Mouse (Mus musculus): ENCODE measurements at regions not wholly inside any gene's neighbourhood (a gene's known extent, or its start where the extent isn't known, plus 50 kb on each side); places are given as distances from the start of the nearest gene placed in this dataset.

DNA sequence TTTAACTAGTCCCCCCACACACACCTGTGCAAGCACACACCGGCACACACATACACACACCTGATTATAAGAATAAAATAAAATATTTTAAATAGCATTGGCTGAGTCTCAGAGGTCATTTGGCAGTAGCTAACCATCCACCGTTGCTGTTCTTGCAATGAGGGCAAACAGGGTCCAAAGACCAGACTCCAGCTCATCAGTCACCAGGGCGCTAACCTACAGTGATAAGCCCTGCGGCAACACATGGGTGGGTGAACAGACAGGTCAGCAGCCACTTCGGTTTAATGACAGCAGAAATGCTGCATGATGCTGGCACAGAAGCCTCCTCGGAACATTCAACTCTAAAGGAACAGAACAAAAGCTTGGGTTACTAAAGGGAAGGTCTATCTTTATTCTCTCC is 54.9 kb downstream of the Tas2r134 start:
- no peak overlapping the region for H3K27ac ChIP-seq (replicated peaks)
- H3K4me1 ChIP-seq, result peaks cover 6% of the 10 kb centered on the region
- 88% methylated on average over 6 of the region's 6 CpGs for WGBS
- H3K36me3 ChIP-seq, result no peaks in the 10 kb centered on the region
- no peak overlapping the region for H3K4me2 ChIP-seq (replicated peaks)
- no peak overlapping the region for H3K9ac ChIP-seq (replicated peaks)
- H3K9me3 ChIP-seq, result no peaks in the 10 kb centered on the region
- no peaks in the 10 kb centered on the region for H3K27me3 ChIP-seq
- no peak overlapping the region for H3K4me3 ChIP-seq
- no peak for ATAC-seq (ENCODE audit: low FRiP score, low read depth)

DNA sequence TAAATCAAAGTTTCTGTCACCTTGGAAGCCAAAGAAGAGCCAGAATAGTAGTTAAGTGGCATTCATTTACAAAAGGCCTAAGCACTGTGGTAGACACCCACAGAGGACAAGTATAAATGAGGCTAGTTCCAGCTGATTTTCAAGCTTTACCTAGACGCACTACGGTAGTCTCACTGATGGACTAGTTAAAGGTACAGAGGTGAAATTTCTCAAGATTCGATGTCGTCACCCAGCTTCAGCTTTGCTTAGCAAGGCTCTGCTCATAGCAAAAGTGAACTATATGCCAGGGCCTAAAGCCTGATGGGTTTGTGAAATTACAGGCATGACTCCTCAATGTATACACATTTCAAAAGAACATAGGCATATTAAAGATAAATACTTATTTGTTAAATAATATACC is 55.4 kb downstream of the Tas2r134 start:
- Histone ChIP-seq H3K9me3 (no peaks in the 10 kb centered on the region), H3K27me3 (no peaks in the 10 kb centered on the region), H3K4me2 (replicated peaks) (no peak overlapping the region), H3K4me3 (no peak overlapping the region), H3K36me3 (no peaks in the 10 kb centered on the region), H3K27ac (replicated peaks) (no peak overlapping the region), H3K4me1 (peaks cover 6% of the 10 kb centered on the region), H3K9ac (replicated peaks) (no peak overlapping the region)
- 94% methylated on average over 4 of the region's 4 CpGs for WGBS
- no peak for ATAC-seq (ENCODE audit: low FRiP score, low read depth)

DNA sequence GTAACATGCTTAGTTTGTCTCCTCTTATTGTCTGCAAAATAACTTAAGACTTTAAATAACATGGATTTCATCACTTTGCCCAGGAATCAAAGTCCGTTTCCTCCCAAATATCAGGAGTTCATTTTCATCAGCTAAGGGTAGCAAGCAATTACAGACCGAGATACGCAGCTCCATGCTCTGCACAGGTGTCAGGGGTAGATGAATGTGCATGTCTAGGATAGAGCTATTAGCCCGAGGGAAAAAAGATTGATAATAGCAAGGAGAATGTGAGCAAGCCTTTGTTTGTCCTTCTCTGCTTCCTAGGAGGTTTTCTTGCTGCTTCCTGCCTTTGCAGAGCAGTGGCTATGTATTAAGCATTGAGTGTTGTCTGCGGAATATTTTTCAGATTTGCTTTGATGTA is 77.8 kb downstream of the Tas2r134 start:
- no peaks in the 10 kb centered on the region for H3K4me1 ChIP-seq
- no peaks in the 10 kb centered on the region for H3K9me3 ChIP-seq
- H3K9ac ChIP-seq (replicated peaks), result no peak overlapping the region
- no peak overlapping the region for H3K27ac ChIP-seq (replicated peaks)
- H3K36me3 ChIP-seq, result no peaks in the 10 kb centered on the region
- H3K4me3 ChIP-seq, result no peak overlapping the region
- ATAC-seq (ENCODE audit: low FRiP score, low read depth), result no peak
- H3K27me3 ChIP-seq, result no peaks in the 10 kb centered on the region
- no peak overlapping the region for H3K4me2 ChIP-seq (replicated peaks)
- 78% methylated on average over 5 of the region's 5 CpGs for WGBS

DNA sequence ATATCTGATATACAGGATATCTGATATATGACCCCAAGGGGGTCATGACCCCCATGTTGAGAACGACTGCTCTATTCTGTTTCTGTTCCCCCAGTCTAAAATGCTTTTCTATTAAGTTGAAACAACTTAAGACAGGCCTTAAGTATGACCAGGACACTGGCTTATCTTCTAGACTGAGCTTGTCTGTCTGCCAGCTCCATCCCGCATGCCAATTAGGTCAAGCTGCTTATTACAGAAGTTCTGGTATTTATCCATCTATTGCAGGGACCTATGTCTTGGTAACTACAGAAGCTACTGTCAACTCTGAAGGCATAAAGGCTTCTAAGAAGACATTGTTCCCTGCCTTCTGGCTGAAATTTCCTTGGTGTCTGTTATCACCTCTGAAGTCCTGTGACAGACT is 81.4 kb downstream of the Tas2r134 start:
- Histone ChIP-seq H3K9me3 (no peaks in the 10 kb centered on the region), H3K27ac (replicated peaks) (no peak overlapping the region), H3K4me3 (no peak overlapping the region), H3K27me3 (no peaks in the 10 kb centered on the region), H3K9ac (replicated peaks) (no peak overlapping the region), H3K4me1 (no peaks in the 10 kb centered on the region), H3K36me3 (no peaks in the 10 kb centered on the region), H3K4me2 (replicated peaks) (no peak overlapping the region)
- 84% methylated on average over 2 of the region's 2 CpGs for WGBS
- ATAC-seq (ENCODE audit: low FRiP score, low read depth), result no peak

DNA sequence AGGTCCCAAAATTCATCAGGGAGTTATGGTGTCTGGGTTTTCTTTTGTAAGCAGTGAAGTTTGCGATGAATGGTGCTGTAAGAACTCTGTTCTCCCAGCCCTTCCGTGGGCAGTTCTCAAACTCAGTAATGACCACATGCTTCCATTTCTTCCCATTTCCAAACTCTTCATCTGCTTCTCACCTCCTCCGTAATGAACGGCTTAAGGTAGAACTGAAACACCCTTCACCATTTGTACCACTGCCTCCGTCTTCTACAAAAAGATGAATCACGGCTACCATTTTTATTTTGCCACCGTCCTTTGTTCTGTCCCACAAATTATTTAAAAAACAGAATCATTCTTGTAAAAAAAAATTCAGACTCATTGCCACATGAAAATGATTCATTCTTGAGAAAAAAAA is 85.3 kb downstream of the Tas2r134 start:
- Histone ChIP-seq H3K4me1 (no peaks in the 10 kb centered on the region), H3K9me3 (no peaks in the 10 kb centered on the region), H3K4me2 (replicated peaks) (no peak overlapping the region), H3K27me3 (no peaks in the 10 kb centered on the region), H3K9ac (replicated peaks) (no peak overlapping the region), H3K4me3 (no peak overlapping the region), H3K27ac (replicated peaks) (no peak overlapping the region), H3K36me3 (no peaks in the 10 kb centered on the region)
- WGBS, result 94% methylated on average over 7 of the region's 7 CpGs
- no peak for ATAC-seq (ENCODE audit: low FRiP score, low read depth)

DNA sequence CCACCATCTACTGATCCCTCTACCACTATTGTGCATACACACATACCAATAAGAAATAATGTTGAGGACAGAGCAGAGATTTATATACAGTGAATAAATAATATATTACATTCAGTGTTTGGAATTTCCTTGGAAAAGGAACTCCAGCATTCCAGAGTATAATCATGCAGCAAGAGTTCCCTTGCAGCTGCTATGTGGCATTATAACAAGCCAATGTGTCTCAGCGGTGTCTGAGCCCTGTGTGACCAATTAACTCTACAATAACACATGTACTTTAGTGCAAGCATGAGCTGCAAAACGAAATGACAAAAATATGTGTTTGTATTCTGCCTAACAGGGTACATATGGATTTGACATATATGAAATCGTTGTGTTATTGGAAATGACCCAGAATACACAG is 103.5 kb downstream of the Tas2r134 start:
- no peak overlapping the region for H3K27ac ChIP-seq (replicated peaks)
- WGBS, result 64% methylated on average over 3 of the region's 3 CpGs
- ATAC-seq (ENCODE audit: low FRiP score, low read depth), result no peak
- H3K36me3 ChIP-seq, result no peaks in the 10 kb centered on the region
- no peak overlapping the region for H3K9ac ChIP-seq (replicated peaks)
- peaks cover 22% of the 10 kb centered on the region; the same call in 1 of the 2 replicates for H3K4me1 ChIP-seq
- H3K27me3 ChIP-seq, result peaks cover 68% of the 10 kb centered on the region
- no peaks in the 10 kb centered on the region for H3K9me3 ChIP-seq
- no peak overlapping the region for H3K4me3 ChIP-seq
- no peak overlapping the region for H3K4me2 ChIP-seq (replicated peaks)

DNA sequence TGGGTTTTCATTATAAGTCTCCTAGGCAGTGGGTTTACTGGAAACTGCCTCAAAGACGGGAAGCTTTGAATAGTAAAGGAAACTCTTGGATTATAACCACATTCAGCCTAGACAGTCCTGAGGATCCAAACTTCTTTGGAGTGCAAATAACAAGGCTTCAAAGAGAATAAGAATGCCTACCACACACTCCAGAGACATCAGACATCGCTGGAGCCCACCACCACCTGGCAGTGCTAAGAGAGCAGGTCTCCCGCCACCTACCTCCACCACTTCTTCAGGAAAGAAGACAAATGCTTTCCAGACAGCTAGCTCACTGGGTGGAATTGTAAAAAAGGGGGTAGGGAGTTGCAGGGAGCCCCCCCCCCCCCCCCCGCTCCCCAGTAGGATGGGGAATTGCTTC is 104.4 kb downstream of the Tas2r134 start:
- no peak for ATAC-seq (ENCODE audit: low FRiP score, low read depth)
- H3K27me3 ChIP-seq, result peaks cover 69% of the 10 kb centered on the region

DNA sequence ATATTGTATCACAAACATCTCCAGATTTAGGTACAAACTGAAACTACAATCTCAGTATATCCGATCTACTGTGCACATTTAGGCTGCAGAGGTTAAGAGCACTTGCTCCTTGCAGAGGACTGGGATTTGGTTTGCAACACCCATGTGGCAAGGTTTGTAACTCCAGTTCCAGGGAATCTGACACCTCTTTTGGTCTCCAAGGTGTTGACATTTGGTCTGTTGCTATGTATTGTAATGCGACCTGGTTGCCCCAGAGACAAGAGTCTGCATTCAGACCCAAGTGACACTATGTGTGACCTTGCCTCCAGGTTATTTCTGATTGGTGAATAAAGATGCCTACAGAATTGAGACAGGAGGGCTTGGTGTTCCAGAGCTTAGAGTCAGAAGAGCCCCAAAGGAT is 105.0 kb downstream of the Tas2r134 start:
- no peak overlapping the region for H3K9ac ChIP-seq (replicated peaks)
- no peak overlapping the region for H3K4me2 ChIP-seq (replicated peaks)
- H3K9me3 ChIP-seq, result no peaks in the 10 kb centered on the region
- no peak overlapping the region; the same call in 1 of the 2 replicates for H3K27ac ChIP-seq (replicated peaks)
- no peaks in the 10 kb centered on the region for H3K36me3 ChIP-seq
- H3K4me1 ChIP-seq, result peaks cover 25% of the 10 kb centered on the region
- whole genome bisulfite sequencing, result 29% methylated on average over 2 of the region's 2 CpGs
- no peak overlapping the region for H3K4me3 ChIP-seq
- no peak for ATAC-seq (ENCODE audit: low FRiP score, low read depth)
- peaks cover 73% of the 10 kb centered on the region for H3K27me3 ChIP-seq

More for the DNA sequence above, 104.4 kb downstream of the Tas2r134 start:
- H3K4me1 ChIP-seq, result peaks cover 22% of the 10 kb centered on the region
- WGBS, result 13% methylated on average over 4 of the region's 4 CpGs
- H3K4me2 ChIP-seq (replicated peaks), result no peak overlapping the region
- H3K9ac ChIP-seq (replicated peaks), result no peak overlapping the region
- H3K36me3 ChIP-seq, result no peaks in the 10 kb centered on the region
- H3K4me3 ChIP-seq, result no peak overlapping the region
- H3K9me3 ChIP-seq, result no peaks in the 10 kb centered on the region
- H3K27ac ChIP-seq (replicated peaks), result no peak overlapping the region

DNA sequence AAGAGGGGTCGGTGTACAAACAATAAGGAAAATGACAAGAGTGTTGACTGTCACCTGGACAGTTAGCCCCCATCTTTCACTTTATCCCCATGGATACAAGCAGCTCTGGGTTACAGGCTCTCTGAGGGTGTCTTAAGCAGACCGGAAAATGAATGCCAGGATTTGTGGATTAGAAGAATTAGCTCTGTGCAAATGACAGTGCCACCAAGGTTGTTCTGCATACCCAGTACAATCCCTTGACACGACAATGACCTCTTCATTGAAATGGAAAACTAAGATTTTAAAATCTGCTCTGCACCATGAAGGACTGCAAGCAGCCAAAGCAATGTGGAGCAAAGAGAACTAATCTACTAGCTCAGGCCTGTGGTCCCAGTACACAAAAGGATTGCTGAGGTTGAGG is 105.9 kb downstream of the Tas2r134 start:
- no peaks in the 10 kb centered on the region for H3K9me3 ChIP-seq
- no peaks in the 10 kb centered on the region for H3K36me3 ChIP-seq
- H3K4me3 ChIP-seq, result no peak overlapping the region
- H3K27ac ChIP-seq (replicated peaks), result peak overlapping the region; percentile 58; the same call in 1 of the 2 replicates
- 17% methylated on average over 3 of the region's 3 CpGs for whole genome bisulfite sequencing
- ATAC-seq (ENCODE audit: low FRiP score, low read depth), result peak; percentile 88
- no peak overlapping the region for H3K9ac ChIP-seq (replicated peaks)
- peaks cover 73% of the 10 kb centered on the region for H3K27me3 ChIP-seq
- H3K4me2 ChIP-seq (replicated peaks), result no peak overlapping the region
- peaks cover 25% of the 10 kb centered on the region for H3K4me1 ChIP-seq

DNA sequence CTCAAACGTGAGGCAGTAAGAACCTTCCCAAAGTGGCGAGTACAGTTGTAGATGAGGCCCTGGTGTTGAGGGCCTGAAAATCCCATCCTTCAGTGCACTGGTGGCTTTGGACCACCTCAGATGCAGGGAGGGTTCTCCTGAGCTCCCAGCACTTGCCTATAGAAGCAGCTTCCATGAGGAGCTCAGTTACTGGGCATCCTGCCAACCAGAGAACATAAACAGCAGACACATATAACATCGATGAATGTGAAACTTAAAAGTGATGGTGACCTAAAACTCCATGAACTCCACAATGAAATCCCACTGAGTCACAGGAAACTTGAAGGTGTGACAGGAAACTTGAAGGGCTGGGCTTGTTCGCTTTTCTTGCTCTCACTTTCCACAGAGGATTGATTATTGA is 109.1 kb downstream of the Tas2r134 start:
- Histone ChIP-seq H3K4me3 (no peak overlapping the region), H3K4me1 (peaks cover 25% of the 10 kb centered on the region), H3K36me3 (no peaks in the 10 kb centered on the region), H3K27me3 (peaks cover 63% of the 10 kb centered on the region), H3K9me3 (no peaks in the 10 kb centered on the region), H3K27ac (replicated peaks) (no peak overlapping the region), H3K9ac (replicated peaks) (no peak overlapping the region), H3K4me2 (replicated peaks) (no peak overlapping the region)
- WGBS, result 86% methylated on average over 4 of the region's 4 CpGs
- ATAC-seq (ENCODE audit: low FRiP score, low read depth), result no peak

DNA sequence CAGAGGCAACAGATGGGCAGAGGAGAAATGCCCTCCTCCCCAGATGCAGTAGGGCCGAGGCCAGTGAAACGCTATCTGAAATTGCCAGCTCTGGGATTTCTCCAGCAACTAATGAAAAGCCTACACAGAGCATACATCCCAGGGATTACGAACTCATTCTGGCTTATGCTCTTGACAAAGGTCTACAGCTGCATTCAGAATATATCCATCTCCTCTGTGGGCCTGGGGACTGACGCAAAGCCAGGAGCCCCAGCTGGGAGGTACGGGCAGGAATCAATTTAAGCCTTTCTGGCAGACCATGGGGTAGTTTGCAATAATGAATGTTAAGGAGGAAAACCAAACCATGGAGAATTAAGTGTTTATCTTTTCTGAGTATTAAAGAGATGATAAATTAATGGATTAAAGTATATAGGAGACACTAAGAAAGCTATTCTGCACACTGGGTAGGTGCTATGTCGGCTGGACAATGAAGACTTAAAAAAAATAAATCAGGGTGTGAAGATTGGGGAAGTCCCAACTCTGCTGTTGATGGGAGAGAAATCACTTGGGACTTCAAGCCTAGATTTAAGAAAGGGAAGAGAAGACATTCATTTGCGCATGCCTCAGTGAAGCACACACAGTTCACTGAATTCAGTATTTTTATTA is 120.5 kb downstream of the Tas2r134 start:
- H3K4me1 ChIP-seq, result peaks cover 10% of the 10 kb centered on the region; the same call in 1 of the 2 replicates
- no peaks in the 10 kb centered on the region for H3K36me3 ChIP-seq
- no peak overlapping the region for H3K9ac ChIP-seq (replicated peaks)
- ATAC-seq (ENCODE audit: low FRiP score, low read depth), result peak; percentile 84
- no peak overlapping the region for H3K4me2 ChIP-seq (replicated peaks)
- peak overlapping the region; percentile 54 for H3K27ac ChIP-seq (replicated peaks)
- WGBS, result 53% methylated on average over 7 of the region's 7 CpGs
- H3K27me3 ChIP-seq, result peaks cover 4% of the 10 kb centered on the region
- 0 out of 2 replicates have a peak, but pooled peaks cover 2% of the 10 kb centered on the region for H3K9me3 ChIP-seq
- no peak overlapping the region for H3K4me3 ChIP-seq

DNA sequence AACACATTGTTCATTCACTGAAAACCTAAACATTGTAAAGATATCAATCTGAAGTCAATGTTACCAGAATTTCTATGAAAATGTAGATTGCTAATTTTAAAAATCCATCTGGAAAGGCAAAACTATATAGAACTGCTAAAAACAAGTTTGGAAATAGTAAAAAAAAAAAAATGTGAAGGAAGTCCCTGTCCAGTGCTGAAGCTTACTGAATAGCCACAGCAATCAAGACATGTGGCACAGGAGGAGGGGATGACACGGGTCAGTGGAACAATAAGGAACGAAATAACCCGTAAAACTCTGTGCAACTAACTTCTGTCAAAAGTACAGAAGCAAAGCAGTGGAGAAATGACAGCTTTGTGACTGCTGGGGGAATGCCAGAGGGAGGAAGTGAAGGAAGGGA is 121.9 kb downstream of the Tas2r134 start:
- Histone ChIP-seq H3K4me2 (replicated peaks) (no peak overlapping the region), H3K27me3 (no peaks in the 10 kb centered on the region), H3K36me3 (no peaks in the 10 kb centered on the region), H3K9me3 (0 out of 2 replicates have a peak, but pooled peaks cover 2% of the 10 kb centered on the region), H3K9ac (replicated peaks) (no peak overlapping the region), H3K27ac (replicated peaks) (no peak overlapping the region), H3K4me1 (peaks cover 22% of the 10 kb centered on the region), H3K4me3 (no peak overlapping the region)
- 53% methylated on average over 3 of the region's 3 CpGs for WGBS
- ATAC-seq (ENCODE audit: low FRiP score, low read depth), result no peak

Measured in midbrain, embryonic 12.5 days (tissue).